Mouse (Mus musculus) heart, adult 2 months (tissue): ENCODE measurements at regions not wholly inside any gene's neighbourhood (a gene's known extent, or its start where the extent isn't known, plus 50 kb on each side); places are given as distances from the start of the nearest gene placed in this dataset.

Experiments used
- CTCF ChIP-seq: fragments of 200-600 bp; IDR thresholded peaks from 2 replicates; pipeline ENCODE4 v1.8.1; 2022; ENCODE audit warnings: antibody characterized with exemption, mild to moderate bottlenecking, moderate library complexity
- POLR2A ChIP-seq: fragments of 200-500 bp; IDR thresholded peaks from 2 replicates; pipeline ENCODE4 v1.6.1; 2011; ENCODE audit warnings: mild to moderate bottlenecking, low read depth, low read length, control low read depth; ENCODE audit not compliant: insufficient read depth

GRCm38 (mm10) chr6:98149043-98149813 lies 193.3 kb downstream of the Gm765 start:
- TF ChIP-seq POLR2A (no peak), CTCF (no peak)
